Mouse (Mus musculus) small intestine, adult 2 months (tissue): ENCODE results near the gene Gm20388.

Source experiments
- CTCF ChIP-seq: fragments of 200-500 bp; IDR thresholded peaks from 2 replicates; pipeline ENCODE4 v1.5.1; 2012; ENCODE audit warnings: low read depth, mild to moderate bottlenecking, control low read depth, inconsistent platforms, low read length, moderate library complexity, mixed read lengths; ENCODE audit not compliant: insufficient replicate concordance, insufficient read length; ENCODE audit errors: extremely low read depth
- POLR2A ChIP-seq: fragments of 200-500 bp; IDR thresholded peaks from 2 replicates; pipeline ENCODE4 v1.6.1; 2012; ENCODE audit warnings: low read depth, mild to moderate bottlenecking, control low read depth, inconsistent platforms, low read length, moderate library complexity

- TF ChIP-seq CTCF (no peak), POLR2A (no peak)
Measured at GRCm38 (mm10) chr8:122626896-122627295, 2716.3 kb downstream of the Gm20388 start.
